Mouse (Mus musculus) embryonic facial prominence, embryonic 14.5 days (tissue): Measurements from ENCODE around the gene Gdf9. TPM values are rescaled to one million over a fixed set of nuclear protein-coding genes. Genes with fewer than 3 reads are reported as not detected.

Experiments
- ATAC-seq: fragments of 200-750 bp; cut with Nextera tagmentation; 2 replicates; pipeline ENCODE4 v1.8.0; 2017; ENCODE audit warnings: low read depth, moderate number of reproducible peaks, moderate TSS enrichment
- DNase-seq: peaks from one replicate; pipeline ENCODE4 v3.0.0-alpha.2; 2015; ENCODE audit warnings: low spot score
- H3K27ac ChIP-seq: fragments of 300-500 bp; sonication (generic); replicated peaks from 2 replicates; pipeline ENCODE4 v1.5.1; 2014; ENCODE audit warnings: low read depth, mild to moderate bottlenecking, low read length, moderate library complexity
- H3K27me3 ChIP-seq: fragments of 300-500 bp; sonication (generic); replicated peaks from 2 replicates; pipeline ENCODE4 v1.6.1; 2014; ENCODE audit warnings: low read length; ENCODE audit not compliant: control insufficient read depth, insufficient read depth
- H3K36me3 ChIP-seq: fragments of 300-500 bp; sonication (generic); 2 replicates; pipeline ENCODE4 v1.6.1; 2014; ENCODE audit warnings: low read length, mixed read lengths; ENCODE audit not compliant: control insufficient read depth, insufficient read depth
- H3K4me1 ChIP-seq: fragments of 300-500 bp; sonication (generic); 2 replicates; pipeline ENCODE4 v1.6.1; 2014; ENCODE audit warnings: antibody characterized with exemption, low read length; ENCODE audit not compliant: control insufficient read depth, insufficient read depth
- H3K4me2 ChIP-seq: fragments of 300-500 bp; sonication (generic); 2 replicates; pipeline ENCODE4 v1.6.1; 2014; ENCODE audit warnings: low read depth, mild to moderate bottlenecking, low read length, moderate library complexity, mixed read lengths
- H3K4me3 ChIP-seq: fragments of 300-500 bp; sonication (generic); 2 replicates; pipeline ENCODE4 v1.5.1; 2014; ENCODE audit warnings: low read depth, mild to moderate bottlenecking, low read length
- H3K9ac ChIP-seq: fragments of 300-500 bp; sonication (generic); 2 replicates; pipeline ENCODE4 v1.6.1; 2014; ENCODE audit warnings: low read depth, mild to moderate bottlenecking, low read length, moderate library complexity, mixed read lengths
- H3K9me3 ChIP-seq: fragments of 300-500 bp; sonication (generic); 2 replicates; pipeline ENCODE4 v1.6.1; 2016; ENCODE audit warnings: low read length; ENCODE audit not compliant: control insufficient read depth
- WGBS: fragments of 180-500 bp; shearing (Covaris S2); extraction: QIAGEN DNeasy Blood & Tissue Kit; methylation state at CpG from one replicate; pipeline ENCODE4 v1.1.7; 2014; 5-methylcytosine and 5-hydroxymethylcytosine counted together
- polyA plus RNA-seq: library from polyadenylated mRNA; unstranded; fragments of >200 nt; fragmentation: Nextera tagmentation; extraction: Ambion mirVana; gene quantifications from 2 replicates; pipeline ENCODE4 v1.2.1, GENCODE M21; 2014

The Gdf9 gene
- polyA plus RNA-seq, 1 experiment from 2014 or later = 2.7 TPM

- no peaks in the 10 kb centered on the region for H3K36me3 ChIP-seq
These were observed 44.8 kb downstream of the Gdf9 start for GRCm38 (mm10) chr11:53475620-53476019.

GRCm38 (mm10) chr11:53477833-53478232 is 47.0 kb downstream of the Gdf9 start:
- H3K27me3 ChIP-seq = peaks cover 72% of the 10 kb centered on the region
- H3K9ac ChIP-seq = no peak overlapping the region
- ATAC-seq (no peak), DNase-seq (no peak)
- H3K4me3 ChIP-seq = no peak overlapping the region
- no peaks in the 10 kb centered on the region for H3K36me3 ChIP-seq
- H3K9me3 ChIP-seq = no peaks in the 10 kb centered on the region
- H3K4me1 ChIP-seq = 0 out of 2 replicates have a peak, but pooled peaks cover 11% of the 10 kb centered on the region
- H3K4me2 ChIP-seq = no peak overlapping the region
- WGBS = 25% methylated on average over 7 of the region's 7 CpGs
- no peak overlapping the region for H3K27ac ChIP-seq

More at GRCm38 (mm10) chr11:53475620-53476019, 44.8 kb downstream of the Gdf9 start:
- ATAC-seq (no peak), DNase-seq (no peak)
- no peak overlapping the region; the same call in 1 of the 2 replicates for H3K4me2 ChIP-seq
- no peaks in the 10 kb centered on the region for H3K9me3 ChIP-seq
- no peak overlapping the region for H3K27ac ChIP-seq
- no peak overlapping the region for H3K9ac ChIP-seq
- WGBS = 22% methylated on average over 8 of the region's 8 CpGs
- peaks cover 65% of the 10 kb centered on the region for H3K27me3 ChIP-seq
- peaks cover 13% of the 10 kb centered on the region; the same call in 1 of the 2 replicates for H3K4me1 ChIP-seq
- no peak overlapping the region for H3K4me3 ChIP-seq

DNA sequence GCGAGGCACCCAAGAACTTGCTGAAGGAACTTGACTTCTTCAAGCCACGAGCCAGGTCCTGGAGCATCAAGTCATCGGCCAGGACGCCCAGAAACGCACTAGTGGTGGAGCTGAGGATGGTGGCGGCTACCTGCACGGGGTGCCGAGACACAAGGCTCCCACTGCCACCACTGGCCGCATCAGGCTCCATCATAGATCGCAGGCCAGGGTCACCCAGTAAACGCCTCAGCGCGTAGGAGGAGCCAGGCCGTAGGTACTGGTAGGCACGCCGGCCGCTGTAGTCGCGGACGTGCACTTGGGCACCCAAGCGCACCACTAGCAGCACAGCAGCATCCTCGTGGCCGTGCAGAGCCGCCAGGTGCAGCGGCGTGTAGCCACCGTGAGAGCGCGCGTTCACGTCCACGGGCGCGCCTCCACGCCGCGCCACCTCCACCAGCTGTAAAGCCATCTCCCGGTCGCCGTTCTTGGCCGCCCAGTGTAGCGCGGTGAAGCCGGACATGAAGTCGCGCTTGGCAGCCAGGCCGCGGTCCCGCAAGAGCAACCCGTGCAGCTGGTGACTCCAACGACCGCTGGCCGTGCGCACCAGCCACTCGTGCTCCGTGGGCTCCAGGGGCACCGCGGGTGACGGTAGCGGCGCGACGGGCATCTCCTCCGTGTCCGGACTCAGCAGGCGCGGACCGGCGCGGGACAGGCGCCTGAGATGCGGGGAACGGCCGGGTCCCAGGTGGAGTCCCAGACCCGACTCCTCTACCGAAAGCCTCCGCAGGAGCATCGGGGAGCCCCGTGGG is 47.8 kb downstream of the Gdf9 start:
- H3K4me3 ChIP-seq = peak overlapping the region; percentile 47
- H3K9me3 ChIP-seq = no peaks in the 10 kb centered on the region
- H3K4me2 ChIP-seq = peak overlapping the region; percentile 83
- no peaks in the 10 kb centered on the region for H3K36me3 ChIP-seq
- H3K27ac ChIP-seq = no peak overlapping the region
- H3K27me3 ChIP-seq = peaks cover 70% of the 10 kb centered on the region
- DNase-seq (no peak), ATAC-seq (peak; percentile 2; the same call in 1 of the 2 replicates)
- 0 out of 2 replicates have a peak, but pooled peaks cover 11% of the 10 kb centered on the region for H3K4me1 ChIP-seq
- H3K9ac ChIP-seq = peak overlapping the region; percentile 49
- 10% methylated on average over 43 of the region's 79 CpGs for WGBS

DNA sequence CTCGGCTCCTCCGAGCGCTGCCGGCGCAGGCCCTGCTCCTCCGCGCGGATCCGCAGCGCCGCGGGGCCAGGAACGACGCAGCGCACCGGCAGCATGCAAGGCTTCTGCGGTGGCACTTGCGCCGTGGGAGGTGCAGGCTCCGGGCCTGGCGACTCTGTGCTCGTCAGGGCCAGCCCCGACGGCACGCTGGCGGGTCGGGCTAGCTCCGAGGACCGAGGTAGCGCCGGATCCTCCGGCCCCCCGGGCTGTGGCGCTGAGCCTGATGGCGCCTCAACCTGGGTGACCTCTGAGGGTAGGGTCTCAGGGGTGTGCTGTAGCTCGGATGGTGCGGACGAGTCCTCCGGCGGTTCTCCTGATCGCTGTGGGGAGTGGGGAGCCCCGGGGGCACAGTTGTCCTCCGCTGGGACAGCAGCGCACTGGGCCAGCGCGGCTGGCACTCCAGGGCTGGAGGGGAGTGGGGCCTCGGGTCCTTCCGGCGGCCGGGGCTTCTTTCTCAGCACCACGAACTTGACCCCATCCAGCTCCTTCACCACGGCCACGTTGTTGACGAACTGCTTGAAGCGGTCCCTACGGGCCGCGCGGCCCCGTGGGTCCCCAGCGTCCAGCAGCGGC is 48.5 kb downstream of the Gdf9 start:
- WGBS = 2% methylated on average over 16 of the region's 62 CpGs
- H3K4me3 ChIP-seq = peak overlapping the region; percentile 47
- H3K27me3 ChIP-seq = peaks cover 64% of the 10 kb centered on the region
- H3K4me1 ChIP-seq = 0 out of 2 replicates have a peak, but pooled peaks cover 11% of the 10 kb centered on the region
- peak overlapping the region; percentile 83 for H3K4me2 ChIP-seq
- ATAC-seq (peak; percentile 13), DNase-seq (no peak)
- H3K9me3 ChIP-seq = no peaks in the 10 kb centered on the region
- H3K36me3 ChIP-seq = no peaks in the 10 kb centered on the region
- no peak overlapping the region for H3K27ac ChIP-seq
- H3K9ac ChIP-seq = peak overlapping the region; percentile 49

DNA sequence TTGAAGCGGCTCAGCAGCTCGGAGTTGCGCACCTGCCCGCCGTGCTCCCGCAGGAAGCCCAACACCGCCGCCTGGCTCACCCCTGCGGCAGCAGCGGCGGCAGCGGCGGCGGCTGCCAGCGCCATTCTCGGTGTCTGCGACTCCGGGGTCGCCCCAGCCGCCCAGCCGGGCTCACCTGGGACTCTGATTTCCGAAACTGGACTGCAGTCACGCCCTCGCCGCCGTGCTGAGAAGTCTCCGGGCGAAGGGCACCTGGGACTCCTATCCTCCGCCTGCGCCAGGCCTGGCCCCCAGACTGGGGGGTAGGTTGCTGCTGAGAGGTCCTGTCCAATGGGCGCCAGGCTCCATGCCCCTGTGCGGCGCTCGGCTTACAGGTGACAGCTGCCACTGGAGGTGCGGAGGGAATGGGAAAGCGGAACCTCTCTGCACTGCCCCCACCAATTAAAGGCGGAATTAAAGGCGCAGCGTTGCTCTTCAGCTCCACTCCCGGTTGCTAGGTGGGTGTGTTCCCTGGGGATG is 49.0 kb downstream of the Gdf9 start, which contains the start of the genes Gm9945 and Sowaha:
Gene Gm9945, plus strand, starts transcription at position 384 of the 519 bp plus-strand sequence.
Gene Sowaha, minus strand, starts transcription at position 492 of the 519 bp plus-strand sequence.
- peak; percentile 89 for ATAC-seq
- 7% methylated on average over 21 of the region's 40 CpGs for WGBS
- DNase-seq = peak; percentile 59

DNA sequence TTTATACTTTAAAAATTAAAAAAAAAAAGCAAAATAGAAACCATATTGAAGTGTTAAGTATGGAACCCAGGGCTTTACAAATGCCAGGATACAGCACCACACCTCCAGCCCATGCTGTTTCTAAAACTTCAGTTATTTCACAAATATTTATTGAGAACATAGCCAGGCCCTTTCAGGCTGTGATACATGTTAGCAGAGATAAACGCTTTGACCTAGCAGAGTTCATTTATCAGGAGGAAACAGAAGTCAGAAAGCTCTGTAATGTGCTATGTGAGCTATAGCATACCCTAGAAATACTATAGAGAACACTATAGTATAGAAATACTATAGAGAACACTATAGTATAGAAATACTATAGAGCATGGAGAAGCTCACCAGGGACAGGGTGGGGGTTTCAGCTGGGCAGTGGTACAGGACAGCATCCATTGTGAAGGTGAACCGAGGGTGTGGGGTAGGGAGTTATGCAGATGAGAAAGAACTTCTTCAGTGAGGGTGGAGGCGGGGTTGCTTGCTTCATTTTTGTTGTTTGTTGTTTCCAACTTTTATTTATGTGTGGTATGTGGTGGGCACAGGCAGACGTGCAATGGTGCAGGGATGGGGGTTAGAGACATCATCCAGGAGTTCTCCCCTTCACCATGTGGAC is 50.4 kb downstream of the Gdf9 start:
- Histone ChIP-seq H3K4me2 (no peak overlapping the region), H3K4me1 (0 out of 2 replicates have a peak, but pooled peaks cover 11% of the 10 kb centered on the region), H3K9ac (no peak overlapping the region), H3K4me3 (no peak overlapping the region), H3K27me3 (peaks cover 56% of the 10 kb centered on the region), H3K36me3 (no peaks in the 10 kb centered on the region), H3K27ac (no peak overlapping the region), H3K9me3 (no peaks in the 10 kb centered on the region)
- WGBS = 65% methylated on average over 4 of the region's 4 CpGs
- DNase-seq (no peak), ATAC-seq (no peak)

More for the DNA sequence above, 49.0 kb downstream of the Gdf9 start, which contains the start of the genes Gm9945 and Sowaha:
- no peak within 1 kb of the TSS for H3K27ac ChIP-seq
- 0 out of 2 replicates have a peak, but pooled peaks cover 11% of the 10 kb centered on the region for H3K4me1 ChIP-seq
- H3K27me3 ChIP-seq = peaks cover 59% of the 10 kb centered on the region
- H3K36me3 ChIP-seq = no peaks in the 10 kb centered on the region
- no peaks in the 10 kb centered on the region for H3K9me3 ChIP-seq
- H3K4me2 ChIP-seq = peak within 1 kb of the TSS; percentile 83
- peak within 1 kb of the TSS; percentile 49 for H3K9ac ChIP-seq
- peak within 1 kb of the TSS; percentile 47 for H3K4me3 ChIP-seq

DNA sequence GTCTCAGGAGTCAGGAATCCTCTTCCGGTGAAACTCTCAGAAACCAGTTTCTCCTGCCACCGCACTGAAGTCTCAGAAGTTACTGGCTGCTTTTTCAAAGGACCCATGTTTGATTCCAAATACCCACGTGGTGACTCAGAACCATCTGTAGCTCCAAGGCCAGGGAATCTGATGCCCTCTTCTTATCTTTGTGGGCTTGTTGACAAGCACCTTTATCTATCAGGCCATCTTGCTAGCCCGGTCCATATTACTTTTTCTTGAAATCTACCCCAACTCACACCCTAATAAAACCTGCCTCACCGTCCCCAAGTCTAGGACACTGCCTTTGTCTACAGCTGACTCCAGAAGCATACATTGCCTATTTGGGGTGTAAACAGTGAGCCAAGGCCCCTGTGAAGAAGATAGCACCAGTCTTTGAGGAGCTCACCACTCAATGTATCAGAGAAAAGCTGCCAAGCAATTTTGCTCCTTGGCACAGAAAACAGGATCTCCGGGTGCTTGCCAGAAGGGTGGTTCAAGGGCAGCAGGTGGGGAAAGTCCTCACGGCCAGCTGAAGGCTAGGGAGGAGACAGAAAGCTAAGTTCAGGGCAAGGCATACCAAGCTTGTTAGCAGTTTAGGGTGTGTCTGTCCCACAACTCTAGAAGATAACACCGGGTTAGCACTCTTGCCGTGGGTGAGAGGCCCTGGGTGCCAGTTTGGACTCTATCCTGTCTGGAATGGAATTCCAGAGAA is 52.5 kb downstream of the Gdf9 start:
- Histone ChIP-seq H3K4me3 (no peak overlapping the region), H3K9ac (no peak overlapping the region), H3K36me3 (no peaks in the 10 kb centered on the region), H3K27ac (no peak overlapping the region), H3K4me1 (0 out of 2 replicates have a peak, but pooled peaks cover 11% of the 10 kb centered on the region), H3K27me3 (peaks cover 42% of the 10 kb centered on the region), H3K9me3 (no peaks in the 10 kb centered on the region), H3K4me2 (no peak overlapping the region)
- no peak for ATAC-seq
- DNase-seq = no peak
- 76% methylated on average over 9 of the region's 9 CpGs for WGBS
